Comparison of ENCODE assay signal across 8 mouse cellular contexts in genomic region chr1:19849918-19850317, GRCm38 (mm10).
DNase-seq lines count a peak whose midpoint lies in the region; ATAC-seq and TF ChIP-seq lines count a peak whose summit lies in the region.
"Had no signal": no experiment of that assay in that cellular context is flagged by ENCODE, and none has a peak within 500 bp of the region (broad histone marks: within the 10 kb centered on the region; RNA-seq: fewer than 3 reads in every experiment).

No protein-coding gene starts in this region.

- H3K4me1 ChIP-seq in limb, embryonic 14.5 days (ENCODE audit: control insufficient read depth, insufficient read depth, low read length): no peaks in the 10 kb centered on the region

- WGBS in limb, embryonic 14.5 days: 43% methylated on average over 3 of the region's 3 CpGs

- no peak overlapping the region for H3K4me2 ChIP-seq in limb, embryonic 14.5 days (replicated peaks; ENCODE audit: low read depth, low read length, severe bottlenecking)

- ATAC-seq in limb, embryonic 14.5 days (ENCODE audit: low FRiP score, low read depth): no peak

- peak; percentile 3 to 4 for DNase-seq in kidney, postnatal 4 days
- no peak for DNase-seq in kidney, postnatal 14 days
- peak; percentile 4 for DNase-seq in adrenal gland, adult 8-10 months
- peak; percentile 9 to 50 for DNase-seq in frontal cortex, adult 2 months (ENCODE audit: extremely low spot score in 1 of 2, low spot score in 1 of 2)
- peak; percentile 36 for DNase-seq in limb, embryonic 14.5 days (ENCODE audit: low spot score)
- DNase-seq in thymus, adult 18-20 months: no peak
- no peak for DNase-seq in kidney, adult 8-10 months

- no peak for TF ChIP-seq POLR2A in limb, embryonic 14.5 days (IDR thresholded peaks at IDR 0.05; ENCODE audit: borderline replicate concordance, extremely low read depth, insufficient read depth, insufficient read length)

- no peaks in the 10 kb centered on the region for H3K9me3 ChIP-seq in limb, embryonic 14.5 days (ENCODE audit: control insufficient read depth, low read length)

- H3K4me3 ChIP-seq in limb, embryonic 14.5 days (replicated peaks; ENCODE audit: low read length): no peak overlapping the region
- H3K4me3 ChIP-seq: heart, adult 2 months had no signal

- H3K27me3 ChIP-seq in limb, embryonic 14.5 days (ENCODE audit: control insufficient read depth, insufficient read depth, low read length): no peaks in the 10 kb centered on the region

- H3K27ac ChIP-seq in limb, embryonic 14.5 days (replicated peaks; ENCODE audit: low read depth, low read length): no peak overlapping the region
- H3K27ac ChIP-seq: heart, adult 2 months had no signal

- H3K9ac ChIP-seq in limb, embryonic 14.5 days (ENCODE audit: low read depth, low read length, severe bottlenecking): no peak overlapping the region

- H3K36me3 ChIP-seq in limb, embryonic 14.5 days (ENCODE audit: control insufficient read depth, insufficient read depth, low read length): no peaks in the 10 kb centered on the region

Comparison
In these comparisons a context has a peak if more than half of its experiments do, and no peak if none do; other contexts are left out.
1. DNase-seq: peak in kidney, postnatal 4 days (2 of 2), adrenal gland, adult 8-10 months (single experiment), frontal cortex, adult 2 months (2 of 2) and limb, embryonic 14.5 days (single experiment); none in kidney, postnatal 14 days (single experiment), thymus, adult 18-20 months (0 of 2) and kidney, adult 8-10 months (0 of 2).